Mouse (Mus musculus) lung, postnatal 0 days (tissue): ENCODE measurements at regions not wholly inside any gene's neighbourhood (a gene's known extent, or its start where the extent isn't known, plus 50 kb on each side); places are given as distances from the start of the nearest gene placed in this dataset.

Experiments
- CTCF ChIP-seq: IDR thresholded peaks from 2 replicates; pipeline ENCODE4 v1.5.1; 2016; ENCODE audit warnings: antibody characterized with exemption, mild to moderate bottlenecking
- EP300 ChIP-seq: IDR thresholded peaks from 2 replicates; pipeline ENCODE4 v1.6.1; 2016; ENCODE audit warnings: antibody characterized with exemption, mild to moderate bottlenecking, control low read depth

DNA sequence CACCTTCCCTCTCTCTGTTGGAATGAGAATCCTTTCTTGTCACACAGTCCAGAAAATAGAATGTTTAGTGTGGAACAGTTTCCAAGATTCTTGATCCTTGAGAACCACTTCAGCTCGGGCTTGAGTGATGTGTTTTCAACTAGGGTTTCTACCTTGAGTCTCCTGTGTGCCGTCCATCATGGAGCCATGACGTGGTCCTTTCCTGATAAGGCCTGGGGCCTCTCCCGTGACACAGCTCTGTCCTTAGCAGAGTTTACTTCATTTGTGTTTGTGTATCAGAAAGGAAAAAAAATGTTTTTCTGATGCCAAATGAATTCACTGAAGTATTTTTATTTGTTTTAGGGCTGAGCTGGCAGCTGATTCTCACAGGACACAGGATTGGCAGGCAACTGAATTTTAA, 148.6 kb downstream of the Mettl11b start:
- peak; percentile 50; the same call in 1 of the 2 replicates for TF ChIP-seq EP300
- TF ChIP-seq CTCF, result no peak
